Mouse (Mus musculus): ENCODE results near the gene Iqsec2. TPM values are rescaled to one million over a fixed set of nuclear protein-coding genes. Genes with fewer than 3 reads are reported as not detected.

Iqsec2 gene
- 10 to 100 TPM; 61.7 to 73.2 TPM for total RNA-seq (2021)
- long read RNA-seq, experiment 1, transcript Iqsec2-205 (3 exons, 959 nt) = major isoform, 46 of 59 reads
- long read RNA-seq, experiment 1, partial matches to known transcripts = 1 of 59 reads
- long read RNA-seq, experiment 1, other reads (novel, unspliced or antisense) = 11 of 59 reads
- long read RNA-seq, experiment 2, transcript Iqsec2-205 (3 exons, 959 nt) = major isoform, 22 of 34 reads
- long read RNA-seq, experiment 2, partial matches to known transcripts = 5 of 34 reads
- long read RNA-seq, experiment 2, other reads (novel, unspliced or antisense) = 7 of 34 reads

DNA sequence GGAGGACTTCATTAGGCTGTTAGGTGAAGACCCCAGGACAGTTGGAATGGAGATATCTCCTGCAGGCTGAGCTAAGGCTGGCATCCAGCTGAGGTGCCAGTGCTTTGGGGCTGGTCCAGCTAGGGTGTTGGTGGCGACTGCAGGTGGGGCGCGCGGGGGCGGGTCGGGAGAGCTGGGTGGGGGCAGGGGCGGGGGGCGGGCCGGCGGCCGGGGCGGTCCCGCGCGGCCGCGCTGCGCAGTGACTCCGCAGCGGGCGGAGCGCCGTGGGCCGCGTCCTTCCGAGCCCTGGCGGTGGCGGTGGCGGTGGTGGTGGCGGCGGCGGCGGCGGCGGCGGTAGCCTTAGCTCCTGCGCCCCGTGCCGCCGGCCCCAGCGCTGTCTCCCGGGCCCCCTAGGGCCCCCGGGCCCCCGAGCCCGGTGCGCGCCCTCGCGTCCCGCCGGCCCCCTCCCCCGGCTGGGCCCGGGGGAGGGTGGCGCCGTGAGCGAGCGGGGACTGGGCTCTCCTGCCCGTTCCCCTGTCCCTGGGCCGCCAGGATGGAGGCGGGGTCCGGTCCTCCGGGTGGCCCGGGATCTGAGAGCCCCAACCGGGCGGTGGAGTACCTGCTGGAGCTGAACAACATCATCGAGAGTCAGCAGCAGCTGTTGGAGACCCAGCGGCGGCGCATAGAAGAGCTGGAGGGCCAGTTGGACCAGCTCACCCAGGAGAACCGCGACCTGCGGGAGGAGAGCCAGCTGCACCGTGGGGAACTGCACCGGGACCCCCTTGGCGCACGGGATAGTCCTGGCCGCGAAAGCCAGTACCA, at the start of gene Iqsec2:
Iqsec2 (plus strand) TSS at position 328 of the 801 bp plus-strand sequence.
- peak; percentile 49 to 60 for DNase-seq

DNA sequence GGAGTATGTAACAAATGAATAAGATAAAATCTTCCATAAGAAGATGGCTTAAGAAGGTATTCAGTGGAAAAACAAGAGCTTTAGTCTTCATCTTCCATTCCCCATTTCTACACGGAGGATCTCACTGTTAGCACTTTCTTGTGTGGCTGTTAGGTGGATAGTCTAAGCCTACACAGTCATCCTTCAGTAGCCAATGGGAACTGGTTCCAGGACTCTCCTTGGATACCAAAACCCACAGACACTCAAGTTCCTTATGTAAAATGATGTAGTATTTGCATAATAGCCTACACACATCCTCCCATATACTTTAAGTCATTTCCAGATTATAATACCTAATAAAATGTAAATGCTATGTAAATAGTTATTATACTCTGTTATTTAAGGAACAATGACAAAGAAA, 46.5 kb upstream of the Iqsec2 start:
- no peak for DNase-seq
- intact Hi-C loops (cut with DNase I) = no loop called here

More for the DNA sequence above, at the start of gene Iqsec2:
- intact Hi-C loops (cut with DNase I) = loop anchor here (2.0 kb wide), 1 partner anchor 31 kb away; no protein-coding TSS in a partner anchor

DNA sequence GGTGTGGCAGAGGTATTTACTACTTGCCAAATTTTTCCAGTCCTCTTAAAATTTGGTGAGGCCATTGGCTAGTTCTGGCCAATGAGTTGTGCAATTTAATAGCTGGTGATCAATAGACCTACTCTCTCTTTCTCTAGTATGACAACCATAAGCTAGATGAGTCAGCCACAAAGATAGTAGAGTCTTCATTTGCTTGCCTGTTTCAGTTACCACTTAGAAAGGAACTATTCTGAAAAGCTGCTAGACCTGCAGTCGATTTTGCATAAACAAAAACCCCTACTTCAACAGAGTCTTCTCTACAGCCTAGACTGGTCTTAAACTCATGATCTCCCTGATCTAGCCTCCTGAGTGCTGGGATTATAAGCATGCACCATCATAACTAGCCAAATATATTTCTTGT, 22.4 kb upstream of the Iqsec2 start:
- intact Hi-C loops (cut with DNase I) = no loop called here
- DNase-seq = no peak

DNA sequence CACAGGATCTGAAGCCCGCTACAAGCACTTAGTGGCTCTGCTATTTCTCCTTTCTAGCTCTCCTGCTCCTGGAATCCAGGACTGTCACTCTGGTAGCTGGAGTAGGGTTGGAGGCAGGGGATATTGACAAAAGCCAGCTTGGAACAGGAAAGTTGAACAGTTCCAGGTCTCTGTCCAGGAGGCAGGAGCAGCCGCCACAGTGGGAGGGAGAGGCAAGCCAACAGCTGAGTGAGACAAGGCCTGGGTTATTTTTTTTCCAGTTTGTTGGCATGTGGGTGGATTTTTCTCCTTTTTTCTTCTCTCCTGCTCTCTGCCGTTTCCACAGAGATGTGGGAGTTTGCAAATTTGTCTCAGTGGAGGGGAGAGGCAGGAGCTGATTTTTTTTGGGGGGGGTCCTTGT, 13.3 kb upstream of the Iqsec2 start:
- DNase-seq = no peak
- intact Hi-C loops (cut with DNase I) = no loop called here

DNA sequence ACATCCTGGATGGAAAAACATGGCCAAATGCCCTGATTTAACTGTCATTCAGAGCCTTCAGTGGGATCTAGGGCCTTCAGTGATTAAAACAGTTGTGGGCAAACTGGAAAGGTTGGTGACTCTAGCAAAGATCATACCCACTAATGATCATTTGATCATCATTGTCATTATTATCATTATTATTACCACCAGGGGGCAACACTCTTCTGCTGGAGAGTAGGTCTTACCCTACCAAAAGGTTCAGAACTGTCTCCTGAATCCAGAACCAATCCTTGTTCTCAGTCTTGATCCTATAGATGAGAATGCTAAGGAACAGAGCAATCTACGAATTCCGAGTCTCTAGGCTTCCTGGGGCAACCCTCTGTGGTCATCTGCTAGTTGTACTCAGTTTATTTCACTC, 12.0 kb upstream of the Iqsec2 start:
- DNase-seq = no peak

DNA sequence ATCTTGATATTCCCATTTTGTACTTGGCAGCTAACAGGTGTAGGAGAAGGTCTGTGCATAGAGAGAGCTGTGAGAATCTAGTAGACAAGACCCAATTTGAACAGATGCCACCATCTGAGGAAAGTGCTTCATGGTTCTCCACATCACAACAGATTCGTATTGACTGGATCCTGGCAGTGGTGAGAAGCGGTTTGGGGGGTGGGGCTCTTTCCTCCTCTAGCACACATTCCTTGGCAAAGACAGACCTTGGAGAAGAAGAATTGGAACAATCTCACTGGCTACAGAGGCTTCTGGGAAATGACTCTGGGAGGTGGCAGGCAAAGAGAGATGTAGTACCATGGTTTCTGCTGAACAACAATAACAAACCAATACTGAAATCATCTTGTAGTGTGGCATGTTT, 8.9 kb upstream of the Iqsec2 start:
- DNase-seq = no peak
- intact Hi-C loops (cut with DNase I) = no loop called here

More for the DNA sequence above, 12.0 kb upstream of the Iqsec2 start:
- intact Hi-C loops (cut with DNase I) = loop anchor here (2.0 kb wide), 1 partner anchor 43 kb away; no protein-coding TSS in a partner anchor

DNA sequence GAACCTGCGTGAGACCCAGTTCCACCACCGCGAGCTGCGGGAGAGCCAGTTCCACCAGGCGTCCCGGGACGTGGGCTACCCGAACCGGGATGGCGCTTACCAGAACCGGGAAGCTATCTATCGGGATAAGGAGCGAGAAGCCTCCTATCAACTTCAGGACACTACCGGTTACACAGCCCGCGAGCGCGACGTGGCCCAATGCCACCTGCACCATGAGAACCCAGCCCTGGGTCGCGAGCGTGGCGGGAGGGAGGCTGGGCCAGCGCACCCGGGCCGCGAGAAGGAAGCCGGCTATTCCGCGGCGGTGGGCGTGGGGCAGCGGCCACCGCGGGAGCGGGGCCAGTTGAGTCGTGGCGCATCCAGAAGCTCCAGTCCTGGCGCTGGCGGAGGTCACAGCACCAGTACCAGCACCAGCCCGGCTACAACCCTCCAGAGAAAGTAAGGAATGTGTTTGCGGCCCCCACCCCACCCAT, 710 bp downstream of the Iqsec2 start:
- intact Hi-C loops (cut with DNase I) = loop anchor here (2.0 to 5.0 kb wide), 2 partner anchors 30 to 197 kb away; no protein-coding TSS in a partner anchor
- peak; percentile 20 to 27 for DNase-seq

DNA sequence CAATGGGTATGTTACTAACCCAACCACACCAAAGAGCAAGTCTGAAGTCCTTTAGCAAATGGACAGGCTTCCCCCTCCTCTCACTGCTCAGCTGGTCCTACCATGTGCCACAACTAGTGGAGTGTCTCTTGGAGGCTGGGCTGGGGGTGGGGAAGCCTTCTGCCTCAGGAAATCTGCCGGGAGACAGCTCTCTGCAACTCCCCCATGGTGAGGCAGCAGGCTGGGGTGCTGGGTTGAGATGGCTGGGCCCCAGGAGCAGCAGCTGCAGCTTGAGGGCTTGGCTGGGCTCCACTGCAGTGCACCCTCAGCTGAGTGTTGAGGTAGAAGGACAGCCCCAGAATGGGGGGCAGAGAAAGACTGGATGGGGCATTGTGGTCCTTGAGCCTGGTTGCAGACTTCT, 2.1 kb downstream of the Iqsec2 start:
- intact Hi-C loops (cut with DNase I) = loop anchor here (5.0 kb wide), 1 partner anchor 199 kb away; no protein-coding TSS in a partner anchor
- DNase-seq = no peak

DNA sequence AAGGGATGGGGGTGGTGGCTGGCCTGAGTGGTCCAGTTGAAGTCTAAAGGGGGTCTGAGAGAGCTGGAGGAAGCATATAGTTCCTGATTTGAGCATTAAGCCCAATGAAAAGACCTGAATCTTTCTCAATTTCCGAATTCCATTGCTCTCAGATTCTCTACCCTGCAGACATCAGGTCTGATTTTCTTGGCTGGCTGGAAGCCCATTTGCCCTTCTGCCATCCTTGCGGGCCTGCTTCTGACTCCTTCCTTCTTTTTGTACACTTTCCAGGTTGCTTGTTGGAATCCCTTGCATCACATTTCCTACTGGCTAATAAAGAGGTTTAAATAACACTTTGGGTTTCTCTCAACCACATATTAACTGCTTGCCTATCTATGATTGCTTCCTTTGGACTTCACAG, 2.6 kb downstream of the Iqsec2 start:
- intact Hi-C loops (cut with DNase I) = loop anchor here (5.0 kb wide), 1 partner anchor 199 kb away; no protein-coding TSS in a partner anchor
- DNase-seq = no peak

DNA sequence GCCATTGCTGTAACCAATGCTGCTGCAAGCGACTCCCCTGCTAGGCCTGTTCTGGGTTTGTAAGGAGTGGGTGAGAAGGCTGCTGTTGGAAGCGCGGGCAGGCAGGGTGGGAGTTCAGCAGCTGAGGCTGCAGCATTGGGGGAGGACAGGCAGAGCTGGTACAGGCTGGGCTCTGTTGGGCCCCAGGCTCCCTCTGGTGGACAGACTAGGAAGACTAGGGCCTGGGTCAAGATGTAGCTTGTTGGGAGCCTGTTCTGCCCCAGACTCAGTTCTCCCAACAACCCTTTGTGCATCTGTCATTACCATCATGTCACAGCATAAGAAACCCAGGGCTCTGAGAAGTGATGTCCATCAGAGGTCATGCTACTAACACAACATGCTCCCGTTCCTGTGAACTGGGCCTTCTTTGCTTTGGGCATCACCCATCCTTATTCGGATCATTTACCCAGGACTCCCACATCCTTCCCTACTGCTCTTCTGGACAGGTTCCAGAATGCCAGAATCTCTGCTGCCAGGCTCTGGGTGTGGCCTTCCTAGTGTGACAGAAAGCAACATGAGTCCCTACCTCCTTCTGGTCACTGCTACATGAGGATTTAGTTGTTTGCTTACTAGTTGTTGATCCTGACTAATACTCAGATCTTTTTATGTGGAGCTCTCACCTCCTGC, 3.5 kb downstream of the Iqsec2 start:
- peak; percentile 58 to 77 for DNase-seq
- intact Hi-C loops (cut with DNase I) = loop anchor here (5.0 kb wide), 1 partner anchor 200 kb away; no protein-coding TSS in a partner anchor

DNA sequence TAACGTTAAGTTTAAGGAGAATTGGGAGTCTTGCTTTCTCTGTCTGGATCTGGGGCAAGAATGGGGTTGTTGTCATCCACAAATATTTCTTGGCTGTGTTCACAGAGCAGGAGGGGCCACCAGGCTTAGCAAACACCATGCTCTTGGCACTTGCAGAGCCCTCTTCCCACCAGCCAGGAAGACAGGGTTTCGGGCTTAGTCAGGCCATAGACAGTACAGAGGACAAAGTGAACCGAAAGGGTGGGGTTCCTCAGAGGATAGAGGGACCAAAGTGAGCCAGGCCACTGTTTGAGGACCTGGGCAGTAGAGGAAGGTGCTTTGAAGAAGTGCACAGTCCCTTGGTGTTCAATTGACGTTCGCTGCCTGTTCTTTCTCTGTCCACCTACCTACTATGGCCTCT, 4.6 kb downstream of the Iqsec2 start:
- DNase-seq = peak in 1 of 2 experiments; percentile 38
- intact Hi-C loops (cut with DNase I) = loop anchor here (5.0 kb wide), 1 partner anchor 201 kb away; no protein-coding TSS in a partner anchor

DNA sequence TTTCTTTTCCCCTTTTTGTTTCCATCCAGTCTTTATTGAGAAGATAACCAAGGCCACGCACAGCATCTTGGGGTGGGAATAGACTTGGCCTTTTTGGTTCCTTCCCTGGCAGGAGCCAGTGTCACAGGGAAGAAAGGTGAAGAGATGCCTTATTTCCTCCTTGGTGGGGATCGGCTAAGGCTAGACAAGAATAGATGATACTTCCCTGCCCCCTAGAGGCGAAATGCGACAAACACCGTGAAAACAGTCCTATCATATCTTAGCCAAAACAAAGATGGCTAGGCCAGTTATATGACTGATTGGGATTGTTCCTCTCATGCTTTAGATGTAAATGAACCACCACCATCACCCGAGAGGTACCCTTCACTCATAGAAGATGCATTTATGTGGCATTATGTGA, 7.6 kb downstream of the Iqsec2 start:
- intact Hi-C loops (cut with DNase I) = no loop called here
- peak; percentile 37 to 68 for DNase-seq

DNA sequence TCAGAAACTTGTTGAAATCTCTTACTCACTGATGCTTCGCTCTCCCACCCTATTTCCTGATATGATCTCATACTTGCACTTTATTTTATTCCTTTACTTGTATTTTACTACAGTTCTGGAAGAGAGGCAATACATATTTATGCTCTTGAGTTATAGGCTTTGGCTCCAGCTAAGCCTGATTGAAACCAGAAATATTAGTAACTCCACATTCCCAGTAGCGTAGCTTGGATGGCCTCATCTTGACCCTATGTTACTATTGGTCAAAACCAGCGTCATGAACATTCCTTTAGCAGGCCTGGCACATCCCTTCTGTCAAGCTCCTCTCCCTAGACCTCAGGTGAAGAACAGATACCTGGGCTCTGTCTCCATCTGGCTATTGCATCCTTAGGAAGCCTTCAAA, 14.2 kb downstream of the Iqsec2 start:
- DNase-seq = no peak
- intact Hi-C loops (cut with DNase I) = no loop called here

DNA sequence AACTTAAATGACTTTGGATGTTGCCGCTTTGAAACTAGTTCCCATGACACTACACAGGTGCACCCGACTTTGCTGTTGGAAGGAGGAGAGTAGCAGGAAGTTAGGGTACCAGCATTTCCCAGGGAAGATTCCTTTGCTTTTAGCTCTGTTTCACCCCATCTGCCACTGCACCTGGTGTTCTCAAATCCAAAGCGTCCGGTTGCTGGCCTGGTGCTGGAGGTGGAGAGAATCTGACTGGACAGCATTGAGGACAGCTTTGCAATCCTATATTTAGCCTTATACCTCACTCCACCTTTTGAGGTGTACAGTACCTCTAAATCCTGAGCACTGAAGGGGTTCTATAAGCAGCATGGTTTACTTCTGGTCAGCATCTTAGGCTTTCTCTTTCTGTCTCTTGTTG, 17.3 kb downstream of the Iqsec2 start:
- no peak for DNase-seq
- intact Hi-C loops (cut with DNase I) = no loop called here

DNA sequence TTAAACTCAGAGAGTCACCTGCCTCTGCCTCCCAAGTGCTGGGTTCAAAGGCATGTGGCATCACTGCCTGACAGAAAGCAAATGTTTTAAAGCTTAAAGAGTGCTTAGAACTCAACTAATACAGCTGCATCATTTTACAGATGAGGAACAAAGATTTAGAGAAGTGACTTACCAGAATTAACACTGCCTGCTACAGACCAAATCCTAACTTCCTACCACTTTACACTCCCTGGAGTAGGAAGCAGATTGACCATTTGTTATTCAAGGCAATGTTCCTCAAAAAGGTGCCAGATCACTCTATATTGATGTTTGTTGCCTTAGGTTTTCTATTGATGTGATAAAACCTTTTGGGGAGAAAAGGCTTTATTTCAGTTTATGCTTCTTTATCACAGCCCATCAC, 20.0 kb downstream of the Iqsec2 start:
- intact Hi-C loops (cut with DNase I) = no loop called here
- no peak for DNase-seq

DNA sequence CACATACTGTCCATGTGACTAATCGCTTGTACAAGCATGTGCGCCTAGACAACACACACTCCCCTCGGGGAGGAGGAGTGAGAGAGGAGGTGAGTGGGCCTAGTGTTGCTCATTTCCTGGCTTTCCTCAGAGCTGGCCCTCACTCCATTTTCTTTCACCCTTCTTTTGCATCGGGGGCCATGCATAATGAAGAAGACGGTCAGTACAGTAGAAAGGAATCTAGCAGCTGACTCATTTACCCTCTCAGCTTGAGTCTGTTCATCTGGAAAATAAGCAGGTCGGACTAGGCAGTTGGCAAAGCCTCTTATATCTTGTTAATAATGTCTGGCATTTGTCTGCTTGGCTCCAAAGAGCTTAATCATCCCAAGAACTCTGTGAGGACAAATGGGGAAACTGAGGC, 22.1 kb downstream of the Iqsec2 start:
- intact Hi-C loops (cut with DNase I) = no loop called here
- DNase-seq = no peak

DNA sequence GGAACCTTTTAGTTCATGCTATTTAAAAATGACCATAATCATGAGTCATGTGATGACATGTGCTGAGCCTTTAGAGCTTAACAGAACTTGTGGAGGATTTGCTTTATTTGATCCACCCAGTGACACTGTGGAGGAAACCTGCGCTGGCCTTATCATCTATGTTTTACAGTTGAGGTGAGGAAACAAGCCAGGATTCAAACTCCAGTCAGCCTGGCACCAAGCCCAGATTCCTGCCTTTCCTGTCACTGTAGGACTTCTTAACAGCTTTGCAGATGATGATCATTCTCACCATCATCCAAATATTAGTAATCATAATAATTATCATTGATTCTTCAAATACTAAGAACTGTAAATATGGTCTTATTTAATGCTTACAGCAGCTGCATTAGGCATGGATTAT, 24.5 kb downstream of the Iqsec2 start:
- intact Hi-C loops (cut with DNase I) = no loop called here
- DNase-seq = peak; percentile 28 to 49

DNA sequence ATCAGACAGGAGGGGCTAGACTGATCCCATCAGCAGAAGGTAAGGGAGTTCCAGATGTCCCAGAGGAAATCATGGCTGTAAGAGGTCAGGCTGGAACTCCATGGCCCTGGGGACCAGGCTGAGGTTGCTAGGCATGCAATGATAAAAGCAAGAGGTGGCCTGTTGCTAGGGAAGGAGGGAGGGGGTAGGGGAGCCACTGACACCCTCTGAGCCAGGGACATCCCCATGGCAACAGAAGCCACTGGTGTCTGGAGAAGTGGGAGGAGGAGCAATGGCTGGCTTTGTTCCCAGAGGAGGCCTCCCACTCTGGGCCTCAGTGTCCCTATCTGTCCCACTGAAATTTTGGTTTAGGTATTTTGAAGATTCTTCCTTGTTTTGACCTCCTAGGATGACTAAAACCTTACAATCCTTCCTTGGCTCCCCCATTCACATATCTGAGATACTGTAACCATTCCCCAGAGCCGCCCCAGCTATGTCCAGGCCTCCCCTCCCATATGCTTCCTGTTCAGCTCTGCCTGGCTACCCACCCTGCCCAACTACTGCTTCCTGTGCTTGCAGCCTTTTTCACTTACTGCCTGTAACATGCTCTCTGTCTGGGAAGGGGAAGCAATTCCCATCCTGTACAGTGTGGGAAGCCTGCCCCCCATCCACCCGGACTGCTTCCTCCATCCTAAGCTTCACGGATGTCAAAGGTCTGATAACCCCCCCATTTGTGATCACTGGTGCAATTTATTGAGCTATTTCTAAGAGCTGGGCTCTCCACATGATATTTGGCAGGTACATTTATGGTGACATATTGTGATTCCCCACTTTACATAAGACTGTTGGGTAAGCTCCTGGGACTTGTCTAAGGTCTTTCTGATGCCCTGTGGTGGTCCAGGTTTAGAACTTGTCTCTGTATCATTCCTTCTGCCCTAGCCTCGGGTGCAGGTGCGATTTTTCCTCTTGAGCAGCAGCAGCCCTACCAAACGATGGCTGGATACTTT, 27.3 kb downstream of the Iqsec2 start:
- intact Hi-C loops (cut with DNase I) = no loop called here
- DNase-seq = peak; percentile 28 to 36

DNA sequence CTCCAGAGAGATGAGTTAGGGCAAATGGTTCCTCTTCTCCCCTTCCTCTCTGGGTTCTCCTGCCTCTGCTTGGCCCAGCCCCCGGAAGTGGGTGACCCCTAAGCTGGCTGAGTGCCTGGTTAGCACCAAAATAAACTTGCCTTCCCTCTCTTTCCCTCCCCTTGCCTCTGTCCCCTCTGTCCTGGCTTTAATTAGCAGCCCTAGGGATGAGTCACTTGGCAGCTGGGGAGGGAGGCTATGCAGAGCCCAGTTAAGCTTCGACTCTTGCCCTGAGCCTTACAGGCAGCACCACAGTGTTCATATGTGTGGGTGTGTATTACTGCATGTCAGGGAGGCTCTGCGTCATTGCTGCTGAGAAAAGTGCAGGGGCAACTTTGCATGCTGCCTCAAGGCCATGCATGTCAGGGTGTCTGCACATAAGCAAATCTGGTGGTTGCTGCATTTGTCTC, 28.4 kb downstream of the Iqsec2 start:
- intact Hi-C loops (cut with DNase I) = no loop called here
- DNase-seq = peak; percentile 64 to 75

All from heart, postnatal 14 days (tissue).